Mouse (Mus musculus): ENCODE measurements around the gene Ttc27.

Gene Ttc27

DNA sequence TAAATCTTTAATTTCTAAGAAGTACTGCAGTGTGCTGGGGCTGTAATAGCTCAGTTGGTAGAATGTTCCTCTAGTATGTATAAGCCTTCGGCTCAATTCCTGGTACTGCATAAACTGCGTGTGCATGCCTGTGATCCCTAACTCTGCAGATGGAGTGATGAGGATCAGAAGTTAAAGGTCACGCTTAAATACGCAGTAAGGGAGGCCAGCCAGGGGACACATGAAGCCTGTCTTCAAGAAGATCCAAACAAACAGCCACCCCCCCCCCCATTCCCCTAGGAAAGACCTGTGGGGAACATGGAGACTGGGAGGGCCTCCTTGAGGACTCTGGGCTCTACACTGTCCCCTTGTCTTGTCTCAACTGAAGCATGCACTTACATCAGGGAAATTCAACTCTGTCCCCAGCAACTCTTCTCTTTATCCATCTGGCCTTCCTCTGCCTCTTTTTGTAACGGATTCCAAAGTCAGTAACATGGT lies 36.1 kb downstream of the Ttc27 start:
- DNase-seq (ENCODE audit: low spot score) = no peak

DNA sequence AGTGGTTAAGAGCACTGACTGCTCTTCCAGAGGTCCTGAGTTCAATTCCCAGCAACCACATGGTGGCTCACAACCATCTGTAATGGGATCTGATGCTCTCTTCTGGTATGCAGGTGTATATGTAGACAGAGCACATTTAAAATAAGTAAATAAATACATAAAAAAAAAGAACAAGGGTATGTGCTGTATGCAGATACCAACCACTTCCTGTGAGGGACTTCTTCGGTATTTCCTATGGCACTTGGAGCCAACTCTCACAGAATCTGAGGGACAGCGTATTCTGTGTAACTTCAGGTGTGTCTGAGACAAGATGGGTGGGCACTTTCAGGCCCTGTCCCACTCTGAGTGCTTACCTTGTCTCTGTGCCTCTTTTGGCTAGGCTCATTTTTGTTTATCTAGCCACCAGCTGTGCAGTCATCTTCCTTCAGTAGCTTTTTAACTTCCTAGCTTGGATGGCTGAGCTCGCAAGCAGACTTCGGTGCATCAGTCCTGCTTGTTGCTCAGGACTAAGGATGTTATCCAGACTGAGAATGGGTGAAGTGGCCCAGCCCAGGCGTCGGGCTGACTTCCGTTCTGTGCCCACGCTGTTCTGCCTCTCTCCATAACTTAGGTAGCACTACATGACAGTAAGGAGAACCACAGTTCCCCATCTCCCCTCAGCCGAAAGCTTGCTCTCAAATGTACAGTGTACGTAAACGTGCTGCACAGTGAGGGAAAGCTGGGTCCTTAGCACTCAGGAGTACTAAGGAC lies 37.0 kb downstream of the Ttc27 start:
- no peak for DNase-seq (ENCODE audit: low spot score)

DNA sequence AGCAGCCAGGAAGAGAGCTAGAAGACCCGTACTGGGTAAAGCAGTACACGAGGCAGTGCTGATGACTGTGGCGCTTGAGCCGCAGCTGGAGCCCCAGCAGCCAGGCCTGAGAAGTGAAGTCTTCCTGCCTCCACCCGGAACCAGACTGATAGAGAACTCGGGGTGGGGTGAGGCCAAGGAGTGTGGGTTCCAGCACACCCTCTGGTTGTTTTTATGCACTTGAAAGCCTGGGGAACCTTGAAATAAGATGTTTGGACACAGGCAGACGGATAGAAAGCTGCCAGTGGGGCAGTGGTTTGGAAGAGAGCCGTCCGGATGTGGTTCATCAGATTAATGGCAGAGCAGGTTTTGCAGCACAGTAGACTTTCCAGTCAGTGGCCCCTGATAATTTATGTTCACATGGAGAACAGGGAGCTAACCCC lies 51.9 kb downstream of the Ttc27 start:
- no peak for DNase-seq (ENCODE audit: low spot score)

GRCm38 (mm10) chr17:74772364-74772763 lies 54.8 kb downstream of the Ttc27 start:
- DNase-seq (ENCODE audit: low spot score) = no peak

DNA sequence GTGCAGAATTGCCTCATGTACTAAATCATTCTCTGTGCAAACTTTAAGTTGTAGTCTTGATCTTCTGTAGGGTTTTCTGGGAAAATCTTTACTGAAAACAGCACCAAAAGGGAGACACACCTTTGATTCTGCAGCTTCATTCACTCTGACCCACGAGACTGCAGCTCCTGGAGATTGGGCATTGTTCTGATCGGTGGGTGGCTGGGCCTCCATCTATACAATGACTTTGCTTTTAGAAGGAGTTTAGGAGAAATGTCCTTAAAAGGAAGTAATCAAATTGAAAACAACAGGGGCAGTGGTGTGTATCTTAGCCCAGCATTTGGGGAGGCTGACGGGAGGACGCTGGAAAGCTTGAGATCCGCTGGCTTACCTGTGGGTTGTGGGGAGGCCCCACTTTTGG lies 56.0 kb downstream of the Ttc27 start:
- no peak for DNase-seq (ENCODE audit: low spot score)

GRCm38 (mm10) chr17:74780133-74780532 lies 62.6 kb downstream of the Ttc27 start:
- no peak for DNase-seq (ENCODE audit: low spot score)

- no peak for DNase-seq (ENCODE audit: low spot score)
Observed at GRCm38 (mm10) chr17:74780627-74781026, 63.1 kb downstream of the Ttc27 start.

DNA sequence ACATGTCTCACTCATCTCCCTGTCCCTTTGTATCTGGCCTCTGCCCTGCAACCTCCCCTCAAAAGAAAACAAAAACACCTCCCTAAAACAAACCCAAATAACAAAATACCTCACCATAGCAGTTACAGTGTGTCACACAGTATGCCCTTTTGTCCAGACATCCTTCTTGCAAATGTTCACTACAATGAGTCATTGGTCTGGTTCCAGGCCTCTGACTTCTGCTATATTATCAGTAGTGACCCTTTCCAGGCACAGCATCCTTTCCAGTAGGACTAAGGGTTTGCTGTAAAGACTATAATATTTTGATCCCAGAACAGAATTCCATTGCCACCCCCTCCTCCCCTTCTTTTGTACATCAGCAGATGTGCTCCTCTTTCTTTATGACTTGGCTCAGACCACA lies 64.4 kb downstream of the Ttc27 start:
- DNase-seq (ENCODE audit: low spot score) = peak; percentile 13

GRCm38 (mm10) chr17:74785586-74785985 lies 68.1 kb downstream of the Ttc27 start:
- DNase-seq (ENCODE audit: low spot score) = no peak

GRCm38 (mm10) chr17:74786198-74786734 lies 68.7 kb downstream of the Ttc27 start:
- DNase-seq (ENCODE audit: low spot score) = no peak

- no peak for DNase-seq (ENCODE audit: low spot score)
Observed at GRCm38 (mm10) chr17:74796023-74796699, 78.6 kb downstream of the Ttc27 start.

DNA sequence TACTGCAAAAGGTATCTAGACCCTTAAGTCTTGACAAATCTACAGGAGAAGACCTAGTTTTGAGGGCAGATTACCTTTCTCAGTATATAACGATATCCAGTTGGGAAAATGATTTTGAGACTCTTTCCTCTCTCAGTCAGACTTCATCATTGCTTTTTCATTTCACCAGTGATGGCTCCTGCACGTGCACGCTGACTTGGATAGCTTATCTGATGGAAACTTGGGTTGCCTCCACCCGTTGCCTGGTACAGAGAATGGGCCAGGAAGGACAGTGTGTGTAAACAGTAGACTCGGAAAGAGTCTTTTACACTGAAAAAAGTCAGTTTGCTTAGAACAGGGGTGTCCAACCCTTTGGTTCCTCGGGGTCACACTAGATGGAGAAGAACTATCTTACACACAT lies 82.3 kb downstream of the Ttc27 start:
- DNase-seq (ENCODE audit: low spot score) = no peak

DNA sequence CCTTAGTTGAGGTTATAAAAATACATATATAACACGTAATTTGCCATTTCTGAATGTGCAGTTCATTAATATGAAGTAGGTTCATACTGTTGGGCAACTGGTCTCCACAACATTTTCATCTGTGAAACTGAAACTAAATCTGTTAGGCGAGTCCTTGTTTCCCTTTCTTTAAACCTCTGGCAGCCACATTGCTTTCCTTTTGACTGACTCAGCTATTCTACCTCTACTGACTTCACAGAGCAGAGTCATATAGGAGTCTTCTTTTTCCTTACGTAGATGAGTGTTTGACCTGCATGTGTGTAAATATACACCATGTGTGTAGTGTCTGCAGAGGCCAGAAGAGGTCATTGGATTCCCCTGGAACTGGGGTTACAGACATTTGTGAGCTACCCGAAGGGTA lies 85.2 kb downstream of the Ttc27 start:
- peak; percentile 40 for DNase-seq (ENCODE audit: low spot score)

- no peak for DNase-seq (ENCODE audit: low spot score)
Observed at GRCm38 (mm10) chr17:74803835-74804234, 86.3 kb downstream of the Ttc27 start.

DNA sequence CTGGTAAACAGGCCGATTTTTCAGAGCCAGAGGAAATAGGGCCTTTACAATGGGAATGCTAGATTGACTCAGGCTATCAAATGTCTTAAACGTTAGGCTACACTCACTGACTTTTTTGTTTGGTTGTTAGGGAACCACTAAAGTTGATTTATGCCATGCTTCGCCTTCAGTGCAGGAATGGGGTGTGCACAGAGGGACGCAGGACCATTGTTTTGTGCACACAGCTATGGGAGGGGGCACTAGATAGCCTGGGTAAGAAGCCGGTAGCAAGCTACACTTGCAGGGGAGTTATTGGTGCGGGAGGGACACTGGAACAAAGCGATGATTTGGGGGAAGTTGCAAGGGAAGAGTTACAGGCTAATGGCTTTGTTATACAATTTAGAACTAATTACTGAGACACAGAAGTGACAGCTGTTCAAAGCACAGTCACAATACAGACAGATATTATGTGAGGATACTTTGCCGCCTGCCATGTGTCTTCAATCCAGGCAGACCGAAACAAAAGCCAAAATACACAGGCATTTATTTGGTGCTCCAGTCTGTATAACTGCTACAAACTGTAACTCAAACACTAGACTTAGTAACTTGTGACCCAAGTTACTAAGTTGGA lies 86.9 kb downstream of the Ttc27 start:
- DNase-seq (ENCODE audit: low spot score) = no peak

GRCm38 (mm10) chr17:74807509-74808248 lies 90.1 kb downstream of the Ttc27 start:
- DNase-seq (ENCODE audit: low spot score) = no peak

- no peak for DNase-seq (ENCODE audit: low spot score)
Observed at GRCm38 (mm10) chr17:74808330-74808729, 90.8 kb downstream of the Ttc27 start.

DNA sequence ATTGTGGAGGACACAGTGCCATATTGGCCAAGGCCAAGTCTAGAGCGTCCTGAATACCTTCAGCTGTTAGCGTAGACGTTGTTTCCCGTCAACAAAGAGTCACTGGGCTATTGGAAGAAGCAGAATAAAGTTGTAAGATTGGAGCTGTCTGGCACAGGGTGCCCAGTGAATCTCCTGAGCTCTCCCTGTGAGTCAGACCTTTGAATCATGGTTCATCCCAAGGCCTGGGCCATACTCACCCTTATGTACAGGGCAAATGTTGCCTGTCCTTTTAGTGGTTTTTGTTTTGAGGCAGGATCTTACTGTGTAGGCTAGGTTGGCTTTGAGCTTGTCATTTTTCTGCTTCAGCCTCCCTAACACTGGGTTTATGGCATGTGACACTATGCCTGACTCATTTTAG lies 91.4 kb downstream of the Ttc27 start:
- DNase-seq (ENCODE audit: low spot score) = no peak

GRCm38 (mm10) chr17:74810892-74811625 lies 93.5 kb downstream of the Ttc27 start:
- peak; percentile 86 for DNase-seq (ENCODE audit: low spot score)

DNA sequence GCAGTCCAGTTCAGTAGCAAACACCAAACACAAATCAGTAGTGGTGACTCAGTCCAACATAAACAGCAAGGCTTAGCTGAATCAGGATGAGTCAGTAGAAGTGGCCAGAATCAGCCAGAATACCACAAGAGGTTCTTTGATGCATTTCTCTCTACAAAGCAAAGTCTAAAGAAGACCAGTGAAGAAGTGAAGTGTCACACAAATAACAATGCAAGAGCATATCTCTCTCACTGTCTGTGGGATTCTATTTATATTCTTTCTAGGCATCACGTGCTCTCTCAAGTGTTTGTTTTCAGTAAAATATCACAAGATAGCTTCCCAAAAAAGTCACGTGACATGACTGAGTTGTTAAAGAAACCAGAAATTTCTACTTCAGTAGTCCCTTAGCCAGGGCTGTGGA lies 102.2 kb downstream of the Ttc27 start:
- DNase-seq (ENCODE audit: low spot score) = peak; percentile 39

DNA sequence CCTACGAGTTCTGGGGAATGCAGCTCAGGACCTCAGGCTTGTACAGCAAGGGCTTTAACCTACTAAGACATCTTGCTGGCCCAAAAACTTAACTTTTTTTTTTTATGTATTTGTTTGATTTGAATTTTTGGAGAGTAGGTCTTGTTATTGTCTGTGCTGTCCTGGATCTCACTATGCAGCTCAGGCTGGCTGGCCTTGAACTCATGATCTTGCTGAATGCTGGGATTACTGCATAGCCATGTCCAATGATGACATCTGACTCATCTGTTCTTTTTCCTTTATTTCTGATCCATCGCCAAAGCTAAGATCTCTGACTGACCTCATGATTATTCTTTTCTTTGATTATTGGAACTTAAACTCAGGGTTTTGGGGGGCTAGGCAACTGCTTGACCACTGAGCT lies 113.3 kb downstream of the Ttc27 start:
- DNase-seq (ENCODE audit: low spot score) = no peak
